Mouse (Mus musculus) central nervous system, embryonic 14 days (tissue): ENCODE measurements around the gene Bend6. TPM values are rescaled to one million over a fixed set of nuclear protein-coding genes. Genes with fewer than 3 reads are reported as not detected.

ENCODE experiments used
- polyA plus RNA-seq: library from polyadenylated mRNA; depleted of rRNA; stranded (reverse); fragments of >200 nt; gene quantifications from 2 replicates; pipeline ENCODE4 v1.2.3, GENCODE M21; 2012; rRNA removed

Bend6 gene
- polyA plus RNA-seq = 16.6 and 21.3 TPM in 2 replicates

GRCm38 (mm10) chr1:33907421-33908190 is at the start of gene Bend6:
TSS of gene Bend6 (minus strand) at chr1:33907816.

GRCm38 (mm10) chr1:33908191-33908962 is 761 bp upstream of the Bend6 start, which contains the start of gene Dst:
TSS of gene Dst (plus strand) at chr1:33908225.

GRCm38 (mm10) chr1:33813868-33814794 is 93.5 kb downstream of the Bend6 start, which contains the start of gene Zfp451:
TSS of gene Zfp451 (minus strand) at chr1:33814595.

Other genes starting within 250 kb of the Bend6 start
- gene Prim2, start 238.0 kb downstream of the Bend6 start, polyA plus RNA-seq = 25.5 and 28.2 TPM in 2 replicates
- gene Rab23, start 187.9 kb downstream of the Bend6 start, polyA plus RNA-seq = 21.9 and 22.3 TPM in 2 replicates
- 16.8 and 18.9 TPM in 2 replicates for gene Bag2, start 150.0 kb downstream of the Bend6 start, polyA plus RNA-seq
- 34.8 and 38.2 TPM in 2 replicates for gene Zfp451, start 93.2 kb downstream of the Bend6 start, polyA plus RNA-seq
- gene Dst, start 409 bp upstream of the Bend6 start, polyA plus RNA-seq = 70.7 and 85.1 TPM in 2 replicates